Mouse (Mus musculus) cerebellum, postnatal 36 days (tissue): Measurements from ENCODE around the gene Tigar.

Source experiments
- DNase-seq, 2 experiments: peaks; one replicate each; pipeline ENCODE4 v3.0.0; 2021 to 2022; ENCODE audit warnings: mixed read lengths in 2 of 2

Gene Tigar

DNA sequence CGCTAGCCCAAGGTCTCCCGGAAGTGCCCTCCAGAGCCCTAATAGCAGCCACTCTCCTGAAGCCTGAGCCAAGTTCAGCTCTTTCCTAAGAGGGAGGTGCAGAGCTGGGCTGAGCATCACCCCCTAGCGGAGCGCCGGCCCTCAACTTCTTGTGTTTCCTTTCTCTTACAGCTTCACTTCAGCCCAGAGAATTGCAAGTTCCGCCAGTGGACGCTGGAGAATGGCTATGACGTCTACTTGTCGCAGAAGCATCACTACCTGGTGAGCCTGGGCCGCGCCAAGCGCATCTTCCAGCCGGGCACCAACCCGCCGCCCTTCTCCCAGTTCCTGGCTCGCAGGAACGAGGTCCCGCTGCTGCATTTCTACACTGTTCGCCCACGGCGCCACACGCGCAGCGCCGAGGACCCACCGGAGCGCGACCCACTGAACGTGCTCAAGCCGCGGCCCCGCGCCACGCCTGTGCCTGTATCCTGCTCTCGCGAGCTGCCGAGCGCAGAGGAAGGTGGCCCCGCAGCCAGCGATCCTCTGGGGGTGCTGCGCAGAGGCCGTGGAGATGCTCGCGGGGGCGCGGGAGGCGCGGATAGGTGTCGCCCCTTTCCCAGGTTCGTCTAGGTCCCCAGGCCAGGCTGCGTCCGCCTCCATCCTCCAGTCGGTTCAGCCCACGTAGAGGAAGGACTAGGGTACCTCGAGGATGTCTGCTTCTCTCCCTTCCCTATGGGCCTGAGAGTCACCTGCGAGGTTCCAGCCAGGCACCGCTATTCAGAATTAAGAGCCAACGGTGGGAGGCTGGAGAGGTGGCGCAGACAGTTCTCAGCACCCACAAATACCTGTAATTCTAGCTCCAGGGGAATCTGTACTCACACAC lies 29.3 kb downstream of the Tigar start:
- DNase-seq: peak; percentile 70 to 72

- DNase-seq: no peak
Observed at GRCm38 (mm10) chr6:127072817-127073216, 36.5 kb downstream of the Tigar start, which contains the start of gene Fgf23. Gene Fgf23 (plus strand): TSS chr6:127072902.

- DNase-seq: no peak
Observed at GRCm38 (mm10) chr6:127064815-127065214, 44.5 kb downstream of the Tigar start.

DNA sequence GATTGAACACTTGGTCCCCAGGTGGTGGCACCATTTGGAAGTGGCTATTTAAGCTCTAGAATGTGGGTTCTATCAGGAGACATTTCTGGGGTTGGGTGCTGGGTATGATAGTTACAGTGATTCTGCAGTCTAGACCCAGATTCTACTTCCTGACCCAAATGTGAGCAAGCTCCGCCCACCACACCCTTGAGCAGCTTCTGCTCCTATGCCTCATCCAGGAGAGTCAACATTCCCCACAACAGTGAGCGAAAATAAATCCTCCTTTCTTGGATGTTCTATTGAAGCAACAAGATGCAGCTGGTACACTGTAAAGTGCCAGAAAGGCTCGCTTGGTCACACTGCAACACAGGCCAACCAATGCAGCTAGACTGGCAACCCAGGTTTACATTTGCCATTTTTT lies 45.4 kb downstream of the Tigar start:
- no peak for DNase-seq

DNA sequence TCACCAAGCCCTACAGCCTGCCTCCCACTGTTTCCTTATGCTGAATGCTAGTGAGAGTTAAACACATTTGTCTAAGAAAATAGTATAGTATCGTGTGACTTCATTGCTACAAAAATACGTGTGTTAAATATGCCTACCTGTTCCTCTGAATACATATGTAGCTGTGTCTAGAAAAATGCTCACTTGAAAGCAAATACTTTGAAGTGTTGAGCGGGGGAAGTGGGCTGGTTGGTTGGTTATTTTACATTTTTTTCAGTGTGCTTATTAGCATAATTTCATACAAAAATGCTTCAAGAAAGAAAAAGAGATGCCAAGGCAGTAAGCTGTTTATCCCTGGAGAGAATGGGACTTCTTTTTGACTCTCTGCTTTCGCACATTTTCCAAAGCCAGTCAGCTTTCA lies 49.4 kb downstream of the Tigar start:
- no peak for DNase-seq

DNA sequence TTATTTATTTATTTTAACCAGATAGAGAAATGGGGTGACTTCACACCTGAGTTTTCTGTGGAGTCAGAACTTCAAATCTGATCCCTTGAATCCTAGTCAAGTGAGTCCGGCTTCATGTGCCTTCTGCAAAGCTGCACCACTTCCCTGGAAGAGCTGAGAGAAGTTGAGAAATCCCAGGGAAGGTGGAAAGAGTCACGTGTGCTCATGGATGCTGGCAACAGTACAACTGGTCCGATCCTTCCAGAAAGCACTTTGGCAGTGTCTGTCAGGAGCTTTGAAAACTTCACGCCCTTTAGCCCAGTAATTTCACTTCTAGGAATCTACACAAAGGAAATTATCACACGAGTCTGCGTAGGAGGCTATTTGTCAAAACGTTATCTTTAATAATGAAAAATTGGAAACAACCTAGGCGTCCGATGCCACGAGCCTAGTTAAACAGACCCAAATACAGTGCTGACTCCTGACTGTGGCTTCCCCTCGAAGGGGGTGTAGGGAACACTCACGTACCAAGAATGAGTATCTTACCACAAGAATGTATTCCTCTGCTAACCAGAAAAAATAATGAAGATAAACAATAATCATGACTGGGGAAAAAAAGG lies 52.3 kb downstream of the Tigar start:
- DNase-seq: no peak

DNA sequence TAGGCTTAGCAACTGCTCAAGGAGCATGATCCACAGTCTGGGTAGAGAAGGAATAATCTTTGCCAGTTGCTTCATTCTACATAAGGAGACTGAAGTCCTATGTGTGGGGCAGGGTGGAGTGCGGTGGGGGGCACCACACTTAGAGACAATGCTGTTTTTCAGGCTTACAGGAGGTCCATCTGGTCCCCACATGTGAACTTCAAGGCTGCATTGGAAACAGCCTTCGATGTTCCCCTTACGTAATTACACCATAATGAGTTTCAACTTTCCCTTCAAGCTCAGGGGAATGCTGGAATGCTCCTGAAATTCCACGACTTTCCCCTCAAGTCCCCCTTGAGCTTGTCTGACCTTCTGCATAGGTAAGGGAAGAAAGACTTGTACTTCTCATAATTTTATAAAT lies 58.5 kb downstream of the Tigar start:
- no peak for DNase-seq

GRCm38 (mm10) chr6:127044909-127045308 lies 64.4 kb downstream of the Tigar start:
- DNase-seq: no peak
